Mouse (Mus musculus) kidney, adult 11 months (tissue): ENCODE measurements around the gene Msx2.

Experiments
- DNase-seq: peaks from one replicate; pipeline ENCODE4 v3.0.0; 2022

The Msx2 gene

GRCm38 (mm10) chr13:53472614-53473124 is at the start of gene Msx2:
Msx2 (minus strand) TSS chr13:53473074.
- peak; percentile 17 for DNase-seq

- DNase-seq = no peak
These were observed 48.6 kb upstream of the Msx2 start for GRCm38 (mm10) chr13:53521468-53521867.

GRCm38 (mm10) chr13:53520343-53520937 is 47.6 kb upstream of the Msx2 start:
- DNase-seq = no peak

GRCm38 (mm10) chr13:53519727-53520126 is 46.9 kb upstream of the Msx2 start:
- no peak for DNase-seq

DNA sequence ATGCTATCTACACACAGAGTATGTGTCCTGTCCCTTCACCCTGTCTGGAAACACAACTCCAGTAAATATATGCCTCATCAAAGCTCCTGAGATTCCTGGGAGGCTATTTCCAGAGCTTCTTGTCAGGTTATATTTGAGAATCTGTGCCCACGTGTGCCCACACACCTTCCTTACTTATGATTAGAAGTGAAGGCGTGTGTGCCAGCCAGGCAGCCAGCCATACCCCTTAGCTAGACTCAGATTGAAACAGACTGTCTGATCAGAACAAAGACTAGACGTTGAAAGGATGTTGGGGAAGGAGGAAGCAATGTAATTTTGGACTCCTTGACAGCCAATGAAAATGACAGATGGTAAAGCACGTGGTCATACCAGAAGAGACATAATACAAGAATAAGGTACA is 45.4 kb upstream of the Msx2 start:
- no peak for DNase-seq

DNA sequence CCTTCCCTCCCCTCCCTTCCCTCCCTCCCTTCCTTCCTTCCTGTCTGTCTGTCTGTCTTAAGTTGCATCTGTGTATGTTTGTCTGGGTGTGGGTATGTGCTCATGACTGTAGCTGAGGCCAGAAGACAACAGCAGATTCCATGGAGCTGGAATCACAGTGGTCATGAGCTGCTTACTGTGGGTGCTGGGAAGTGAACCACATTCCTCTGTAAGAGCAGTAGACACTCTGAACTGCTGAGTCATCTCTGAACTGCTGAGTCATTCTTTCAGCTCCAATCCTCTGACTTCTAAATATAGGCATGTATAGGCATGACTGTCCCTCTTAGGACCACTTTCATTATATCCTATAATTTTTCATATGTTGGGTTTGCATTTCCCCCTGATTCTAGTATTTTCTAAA is 41.7 kb upstream of the Msx2 start:
- DNase-seq = no peak

GRCm38 (mm10) chr13:53511366-53511765 is 38.5 kb upstream of the Msx2 start:
- no peak for DNase-seq

DNA sequence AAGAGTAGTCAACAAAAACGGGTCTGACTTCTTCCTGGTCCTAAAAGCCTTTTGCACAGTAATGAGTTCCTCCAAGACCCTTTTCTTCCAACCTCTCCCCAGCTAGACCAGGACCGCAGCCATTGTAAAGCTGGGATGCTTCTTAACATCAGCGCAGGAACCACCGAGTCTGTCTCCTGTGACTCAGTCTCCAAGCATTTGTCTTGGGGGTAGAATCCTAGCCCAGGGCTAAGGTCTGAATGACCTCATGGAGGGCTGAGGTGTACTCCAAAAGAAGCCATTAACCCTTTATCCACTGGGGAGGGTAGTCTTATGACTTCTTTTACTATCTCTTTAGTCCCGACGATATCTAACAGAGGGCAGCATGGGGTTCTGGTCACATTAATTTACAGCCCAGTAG is 29.5 kb upstream of the Msx2 start:
- DNase-seq = no peak

GRCm38 (mm10) chr13:53501561-53502253 is 28.8 kb upstream of the Msx2 start:
- no peak for DNase-seq

DNA sequence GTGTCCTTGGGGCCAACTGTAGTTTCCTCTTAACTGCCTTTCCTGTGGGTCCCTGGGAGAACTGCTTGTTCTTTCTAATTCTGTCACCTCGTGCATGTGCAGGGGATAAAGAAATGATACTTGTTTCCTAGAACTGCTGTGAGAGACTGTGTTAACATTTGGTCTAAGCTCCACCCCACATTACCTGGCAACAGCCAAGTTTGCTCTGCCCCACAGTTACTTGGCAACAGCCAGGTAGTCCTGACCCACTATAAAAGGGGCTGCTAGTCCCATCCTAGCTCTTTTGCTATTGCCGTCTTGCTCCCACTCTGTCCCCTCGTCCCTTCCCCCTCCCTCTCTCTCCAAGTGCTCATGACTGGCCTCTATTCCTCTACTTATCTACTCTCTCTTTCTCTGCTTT is 28.2 kb upstream of the Msx2 start:
- no peak for DNase-seq

DNA sequence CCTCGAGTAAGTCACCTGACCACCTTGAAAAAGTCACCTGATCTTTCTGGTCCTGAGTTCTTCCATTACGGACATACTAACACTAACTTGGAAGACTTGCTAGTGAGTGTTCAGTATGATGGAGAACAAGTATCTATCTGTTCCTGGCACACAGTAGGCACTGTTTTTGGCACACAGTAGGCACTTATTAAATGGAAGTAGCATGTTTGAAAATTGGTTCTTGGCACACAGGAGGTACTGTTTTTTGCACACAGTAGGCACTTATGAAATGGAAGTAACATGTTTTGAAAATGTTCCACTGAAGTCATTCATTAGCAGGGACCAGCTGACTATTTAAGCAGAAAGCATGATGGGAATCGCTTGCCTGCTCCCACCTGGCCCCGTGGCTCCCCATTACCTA is 13.6 kb upstream of the Msx2 start:
- DNase-seq = no peak

- peak; percentile 7 for DNase-seq
These were observed 2.9 kb upstream of the Msx2 start for GRCm38 (mm10) chr13:53475701-53476188.

GRCm38 (mm10) chr13:53474491-53474890 is 1.6 kb upstream of the Msx2 start:
- DNase-seq = no peak

- no peak for DNase-seq
These were observed 1.1 kb upstream of the Msx2 start for GRCm38 (mm10) chr13:53473991-53474390.

GRCm38 (mm10) chr13:53473291-53473690 is 417 bp upstream of the Msx2 start:
- no peak for DNase-seq

DNA sequence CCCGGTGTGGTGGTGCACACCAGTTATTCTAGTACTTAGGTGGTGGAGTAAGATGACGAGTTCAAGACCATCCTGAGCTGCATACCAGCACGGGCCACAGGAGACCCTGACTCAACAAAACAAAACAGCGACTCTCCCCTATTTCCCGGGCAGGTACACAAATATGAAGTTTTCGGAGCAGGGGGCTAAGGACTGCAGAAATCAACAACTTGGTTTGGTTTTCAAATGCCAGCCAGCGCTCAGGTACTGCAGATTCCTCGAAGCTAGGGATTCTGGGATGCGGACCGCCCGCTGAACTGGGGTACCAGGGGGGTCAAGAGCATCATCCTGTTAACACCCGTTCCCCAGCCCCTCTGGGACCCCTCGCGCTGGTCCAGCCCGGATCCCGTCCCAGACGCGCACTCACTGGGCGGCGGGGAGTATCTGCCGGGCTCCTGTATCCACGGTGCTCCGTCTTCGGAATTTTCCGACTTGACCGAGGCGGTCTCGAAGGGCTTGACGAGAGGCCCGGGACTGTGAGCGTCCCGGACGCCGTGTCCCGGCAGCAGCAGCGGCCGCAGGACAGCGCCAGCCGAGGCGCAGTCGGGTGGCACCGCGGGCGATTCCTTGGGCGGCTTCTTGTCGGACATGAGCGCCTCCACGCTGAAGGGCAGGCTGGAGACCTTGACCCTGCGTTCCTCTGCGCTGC is 804 bp downstream of the Msx2 start:
- no peak for DNase-seq

DNA sequence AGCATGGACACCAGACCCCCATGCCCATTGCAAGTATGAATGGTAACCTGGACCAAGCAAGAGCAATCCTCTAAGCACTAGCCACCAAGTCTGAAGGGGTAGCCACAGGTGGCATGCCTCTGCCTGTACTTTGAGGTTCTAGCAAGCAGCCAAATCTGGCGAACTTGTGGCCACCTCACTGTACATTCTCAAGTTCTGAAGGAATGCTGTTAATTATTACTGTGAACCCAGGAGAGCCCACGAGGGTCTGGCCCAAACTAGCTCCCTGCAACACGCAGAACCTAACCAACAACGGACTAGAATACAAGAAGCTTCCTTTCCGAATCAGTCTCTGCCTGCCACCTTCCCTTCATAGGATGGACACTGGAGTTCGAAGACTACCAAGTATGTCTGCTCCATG is 1.5 kb downstream of the Msx2 start:
- DNase-seq = no peak

DNA sequence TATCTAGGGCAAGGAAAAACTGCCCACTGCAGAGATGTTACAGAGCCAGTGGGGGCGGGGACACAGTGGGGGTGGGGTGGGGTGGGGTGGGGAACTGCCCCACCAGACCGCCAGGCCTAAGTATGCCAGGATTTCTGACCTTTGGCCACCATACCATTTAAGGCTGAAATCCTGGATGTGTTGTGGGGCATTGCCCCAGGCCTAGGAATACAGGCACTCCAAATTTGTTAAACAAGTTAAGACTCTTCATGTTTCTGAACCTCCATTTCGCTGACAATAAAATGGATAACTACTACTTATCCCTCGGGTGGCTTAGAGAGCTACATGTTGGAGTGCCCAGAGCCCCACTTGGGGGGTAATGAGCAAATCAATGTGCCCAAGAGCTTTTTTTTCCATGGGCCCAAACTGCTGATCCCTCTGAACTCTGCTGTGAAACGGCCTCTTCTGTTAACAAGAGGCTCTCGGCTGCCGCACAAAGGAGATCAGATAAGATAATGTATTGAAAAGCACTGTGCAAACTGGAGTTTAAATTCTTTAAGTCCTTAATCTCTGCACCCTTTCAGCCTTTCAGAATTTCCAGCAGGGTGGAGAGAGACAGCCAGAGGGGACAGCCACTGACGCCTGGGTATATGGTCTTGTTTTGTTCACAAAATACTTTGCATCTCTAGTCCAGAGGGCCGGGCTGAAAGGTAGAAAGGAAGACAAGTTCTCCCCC is 2.3 kb downstream of the Msx2 start:
- no peak for DNase-seq

GRCm38 (mm10) chr13:53469756-53470155 is 3.1 kb downstream of the Msx2 start:
- DNase-seq = no peak

- DNase-seq = no peak
These were observed 4.7 kb downstream of the Msx2 start for GRCm38 (mm10) chr13:53468171-53468570.

GRCm38 (mm10) chr13:53466189-53466866 is 6.5 kb downstream of the Msx2 start:
- DNase-seq = no peak

GRCm38 (mm10) chr13:53465191-53465820 is 7.6 kb downstream of the Msx2 start:
- no peak for DNase-seq
